Mouse (Mus musculus): ENCODE data around the gene Ccdc7a.

Gene Ccdc7a

GRCm38 (mm10) chr8:128685507-128686428 lies 379.5 kb downstream of the Ccdc7a start, which contains the start of gene Itgb1:
TSS of gene Itgb1 (plus strand) at chr8:128685654.
- DNase-seq (ENCODE audit: low spot score) = peak; percentile 53

- DNase-seq (ENCODE audit: low spot score) = peak; percentile 25
These were observed 380.5 kb downstream of the Ccdc7a start for GRCm38 (mm10) chr8:128684609-128685506.
